Mouse (Mus musculus) olfactory bulb, adult 2 months (tissue): ENCODE measurements around the gene Fam131b.

Experiments
- CTCF ChIP-seq: fragments of 200-500 bp; IDR thresholded peaks from 2 replicates; pipeline ENCODE4 v1.5.1; 2012; ENCODE audit warnings: low read depth, mild to moderate bottlenecking, low read length, moderate library complexity; ENCODE audit not compliant: insufficient read depth
- POLR2A ChIP-seq: fragments of 200-500 bp; IDR thresholded peaks from 2 replicates; pipeline ENCODE4 v1.6.1; 2012; ENCODE audit warnings: mild to moderate bottlenecking, low read depth, low read length, moderate library complexity; ENCODE audit not compliant: insufficient read depth

GRCm38 (mm10) chr6:42360231-42360840 lies 35.9 kb upstream of the Fam131b start:
- TF ChIP-seq CTCF (no peak), POLR2A (no peak)
